Mouse (Mus musculus): ENCODE data around the gene Patl1. TPM values are rescaled to one million over a fixed set of nuclear protein-coding genes. Genes with fewer than 3 reads are reported as not detected.

The Patl1 gene
- total and polyA plus RNA-seq, 3 experiments = 8.5 to 40.8 (median 12.0) TPM

GRCm38 (mm10) chr19:11992441-11993029 is 80.3 kb downstream of the Patl1 start:
- in situ Hi-C loops (cut with MboI; ENCODE audit: low pct_ligation_motif_present, low pct_unique_long_range_greater_than_20kb, low sequenced_read_pairs) (no loop called here), dilution Hi-C loops (cut with MboI; ENCODE audit: extremely low pct_ligation_motif_present, extremely low pct_unique_long_range_greater_than_20kb, low sequenced_read_pairs) (no loop called here)
- Histone ChIP-seq H3K4me2 (ENCODE audit: insufficient read depth, low read depth, poor library complexity, severe bottlenecking) (no peak overlapping the region), H3K9ac (ENCODE audit: insufficient read depth, low read depth) (no peak overlapping the region), H3K4me1 (ENCODE audit: control insufficient read depth in 1 of 2, insufficient read depth in 2 of 2) (peaks cover 0 to 18% of the 10 kb centered on the region in 2 experiments; a peak in 2 of 4 replicates), H3K27ac (ENCODE audit: insufficient read depth, low read depth) (no peak overlapping the region), H3K27me3 (replicated peaks) (no peaks in the 10 kb centered on the region), H3K4me3 (replicated peaks in 1 of 3; ENCODE audit: low read depth in 2 of 3, low read length in 2 of 3, poor library complexity in 1 of 3) (no peak overlapping the region), H3K36me3 (replicated peaks in 1 of 2; ENCODE audit: control insufficient read depth in 1 of 2, insufficient read depth in 1 of 2, low read length in 1 of 2) (peaks cover 52 to 66% of the 10 kb centered on the region in 2 experiments), H3K9me3 (replicated peaks; ENCODE audit: low read length) (no peaks in the 10 kb centered on the region), H3K79me2 (replicated peaks; ENCODE audit: control insufficient read depth, extremely low read depth, insufficient read depth, poor library complexity, severe bottlenecking) (no peaks in the 10 kb centered on the region)
- DNase-seq (ENCODE audit: extremely low read depth) = no peak
- TF ChIP-seq IRF4 (IDR thresholded peaks at IDR 0.05; ENCODE audit: low read depth, low read length) (no peak), ZNF384 (IDR thresholded peaks at IDR 0.05; ENCODE audit: low read depth, low read length) (no peak), NRF1 (IDR thresholded peaks at IDR 0.05; ENCODE audit: low read depth, low read length) (no peak), CTCF (conservative IDR thresholded peaks at IDR 0.05 in 1 of 2, IDR thresholded peaks at IDR 0.05 in 1 of 2; ENCODE audit: low read depth in 2 of 2, low read length in 2 of 2) (no peak)

Other genes starting within 250 kb of the Patl1 start
- gene Oosp1, start 221.2 kb upstream of the Patl1 start, total RNA-seq (2012; rRNA removed) = 43.9 and 49.5 TPM in 2 replicates
- gene Oosp1, start 221.2 kb upstream of the Patl1 start, total RNA-seq (2014; rRNA removed) = 116 and 125 TPM in 2 replicates
- gene Oosp1, start 221.2 kb upstream of the Patl1 start, polyA plus RNA-seq (2012; ENCODE audit: insufficient read length, low read depth) = 45.9 and 58.6 TPM in 2 replicates
- gene Oosp3, start 215.3 kb upstream of the Patl1 start, total RNA-seq (2012; rRNA removed) = not detected in 2 replicates
- not detected in 2 replicates for gene Oosp3, start 215.3 kb upstream of the Patl1 start, total RNA-seq (2014; rRNA removed)
- not detected in 2 replicates for gene Oosp3, start 215.3 kb upstream of the Patl1 start, polyA plus RNA-seq (2012; ENCODE audit: insufficient read length, low read depth)
- 0.08 and 0.21 TPM in 2 replicates for gene Gif, start 164.8 kb upstream of the Patl1 start, total RNA-seq (2012; rRNA removed)
- gene Gif, start 164.8 kb upstream of the Patl1 start, total RNA-seq (2014; rRNA removed) = 0.20 and 0.28 TPM in 2 replicates
- gene Gif, start 164.8 kb upstream of the Patl1 start, polyA plus RNA-seq (2012; ENCODE audit: insufficient read length, low read depth) = 0.24 and 0.26 TPM in 2 replicates
- 61.8 and 70.5 TPM in 2 replicates for gene Mrpl16, start 142.0 kb upstream of the Patl1 start, total RNA-seq (2012; rRNA removed)
- gene Mrpl16, start 142.0 kb upstream of the Patl1 start, total RNA-seq (2014; rRNA removed) = 74.7 and 77.3 TPM in 2 replicates
- 72.8 and 79.1 TPM in 2 replicates for gene Mrpl16, start 142.0 kb upstream of the Patl1 start, polyA plus RNA-seq (2012; ENCODE audit: insufficient read length, low read depth)
- gene Stx3, start 93.0 kb upstream of the Patl1 start, total RNA-seq (2012; rRNA removed) = 0.84 and 1.4 TPM in 2 replicates
- 0.16 TPM in 1 of 2 replicates, not detected in the other for gene Stx3, start 93.0 kb upstream of the Patl1 start, total RNA-seq (2014; rRNA removed)
- gene Stx3, start 93.0 kb upstream of the Patl1 start, polyA plus RNA-seq (2012; ENCODE audit: insufficient read length, low read depth) = 4.7 and 5.0 TPM in 2 replicates
- not detected in 2 replicates for gene Olfr1417, start 73.2 kb upstream of the Patl1 start, total RNA-seq (2012; rRNA removed)
- gene Olfr1417, start 73.2 kb upstream of the Patl1 start, total RNA-seq (2014; rRNA removed) = not detected in 2 replicates
- gene Olfr1417, start 73.2 kb upstream of the Patl1 start, polyA plus RNA-seq (2012; ENCODE audit: insufficient read length, low read depth) = not detected in 2 replicates
- gene Olfr1418, start 51.3 kb upstream of the Patl1 start, total RNA-seq (2012; rRNA removed) = not detected in 2 replicates
- not detected in 2 replicates for gene Olfr1418, start 51.3 kb upstream of the Patl1 start, total RNA-seq (2014; rRNA removed)
- gene Olfr1418, start 51.3 kb upstream of the Patl1 start, polyA plus RNA-seq (2012; ENCODE audit: insufficient read length, low read depth) = not detected in 2 replicates
- not detected in 2 replicates for gene Olfr1419, start 37.3 kb upstream of the Patl1 start, total RNA-seq (2012; rRNA removed)
- gene Olfr1419, start 37.3 kb upstream of the Patl1 start, total RNA-seq (2014; rRNA removed) = not detected in 2 replicates
- gene Olfr1419, start 37.3 kb upstream of the Patl1 start, polyA plus RNA-seq (2012; ENCODE audit: insufficient read length, low read depth) = not detected in 2 replicates
- gene Olfr1420, start 25.8 kb upstream of the Patl1 start, total RNA-seq (2012; rRNA removed) = not detected in 2 replicates
- not detected in 2 replicates for gene Olfr1420, start 25.8 kb upstream of the Patl1 start, total RNA-seq (2014; rRNA removed)
- gene Olfr1420, start 25.8 kb upstream of the Patl1 start, polyA plus RNA-seq (2012; ENCODE audit: insufficient read length, low read depth) = not detected in 2 replicates
- gene Osbp, start 53.5 kb downstream of the Patl1 start, total RNA-seq (2012; rRNA removed) = 17.7 and 20.6 TPM in 2 replicates
- gene Osbp, start 53.5 kb downstream of the Patl1 start, total RNA-seq (2014; rRNA removed) = 21.1 and 21.4 TPM in 2 replicates
- 24.7 and 25.0 TPM in 2 replicates for gene Osbp, start 53.5 kb downstream of the Patl1 start, polyA plus RNA-seq (2012; ENCODE audit: insufficient read length, low read depth)
- gene Olfr1423, start 128.9 kb downstream of the Patl1 start, total RNA-seq (2012; rRNA removed) = under 0.01 TPM in 1 of 2 replicates, not detected in the other
- gene Olfr1423, start 128.9 kb downstream of the Patl1 start, total RNA-seq (2014; rRNA removed) = not detected in 2 replicates
- gene Olfr1423, start 128.9 kb downstream of the Patl1 start, polyA plus RNA-seq (2012; ENCODE audit: insufficient read length, low read depth) = 0.04 and 0.07 TPM in 2 replicates
- gene Olfr1424, start 150.3 kb downstream of the Patl1 start, total RNA-seq (2012; rRNA removed) = not detected in 2 replicates
- not detected in 2 replicates for gene Olfr1424, start 150.3 kb downstream of the Patl1 start, total RNA-seq (2014; rRNA removed)
- gene Olfr1424, start 150.3 kb downstream of the Patl1 start, polyA plus RNA-seq (2012; ENCODE audit: insufficient read length, low read depth) = not detected in 2 replicates
- not detected in 2 replicates for gene Olfr1425, start 165.3 kb downstream of the Patl1 start, total RNA-seq (2012; rRNA removed)
- gene Olfr1425, start 165.3 kb downstream of the Patl1 start, total RNA-seq (2014; rRNA removed) = not detected in 2 replicates
- not detected in 2 replicates for gene Olfr1425, start 165.3 kb downstream of the Patl1 start, polyA plus RNA-seq (2012; ENCODE audit: insufficient read length, low read depth)
- gene Olfr1426, start 179.6 kb downstream of the Patl1 start, total RNA-seq (2012; rRNA removed) = not detected in 2 replicates
- not detected in 2 replicates for gene Olfr1426, start 179.6 kb downstream of the Patl1 start, total RNA-seq (2014; rRNA removed)
- gene Olfr1426, start 179.6 kb downstream of the Patl1 start, polyA plus RNA-seq (2012; ENCODE audit: insufficient read length, low read depth) = not detected in 2 replicates
- gene Olfr1427, start 190.9 kb downstream of the Patl1 start, total RNA-seq (2012; rRNA removed) = not detected in 2 replicates
- not detected in 2 replicates for gene Olfr1427, start 190.9 kb downstream of the Patl1 start, total RNA-seq (2014; rRNA removed)
- not detected in 2 replicates for gene Olfr1427, start 190.9 kb downstream of the Patl1 start, polyA plus RNA-seq (2012; ENCODE audit: insufficient read length, low read depth)
- gene Olfr1428, start 203.5 kb downstream of the Patl1 start, total RNA-seq (2012; rRNA removed) = not detected in 2 replicates
- gene Olfr1428, start 203.5 kb downstream of the Patl1 start, total RNA-seq (2014; rRNA removed) = not detected in 2 replicates
- gene Olfr1428, start 203.5 kb downstream of the Patl1 start, polyA plus RNA-seq (2012; ENCODE audit: insufficient read length, low read depth) = not detected in 2 replicates
- gene Olfr76, start 210.8 kb downstream of the Patl1 start, total RNA-seq (2012; rRNA removed) = not detected in 2 replicates
- gene Olfr76, start 210.8 kb downstream of the Patl1 start, total RNA-seq (2014; rRNA removed) = not detected in 2 replicates
- not detected in 2 replicates for gene Olfr76, start 210.8 kb downstream of the Patl1 start, polyA plus RNA-seq (2012; ENCODE audit: insufficient read length, low read depth)

Measured in CH12.LX (cell line).